Mouse (Mus musculus): ENCODE measurements at regions not wholly inside any gene's neighbourhood (a gene's known extent, or its start where the extent isn't known, plus 50 kb on each side); places are given as distances from the start of the nearest gene placed in this dataset.
A peak's percentile ranks its signal among the peaks of the same experiment; 100 is the strongest.

DNA sequence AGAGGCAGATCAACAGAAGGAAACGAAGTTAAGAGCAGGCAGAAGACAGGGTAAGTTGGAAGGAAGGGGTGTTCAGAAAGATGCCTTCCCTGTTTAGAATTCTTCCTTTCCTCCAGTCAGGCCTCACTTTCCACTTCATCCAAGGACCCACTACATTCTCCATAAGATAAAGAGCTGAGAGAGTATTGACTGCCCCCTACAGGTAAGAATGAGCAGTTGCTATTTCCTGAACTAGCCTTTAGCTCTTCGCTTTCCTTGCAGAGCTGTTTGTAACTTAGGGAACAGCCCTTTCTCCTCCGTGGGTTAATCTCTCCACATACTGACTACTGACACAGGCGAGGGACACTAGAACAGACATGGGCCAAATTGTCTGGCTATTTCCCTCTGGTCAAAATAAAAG, 273.1 kb downstream of the Atp23 start:
- DNase-seq (ENCODE audit: low spot score) = no peak

DNA sequence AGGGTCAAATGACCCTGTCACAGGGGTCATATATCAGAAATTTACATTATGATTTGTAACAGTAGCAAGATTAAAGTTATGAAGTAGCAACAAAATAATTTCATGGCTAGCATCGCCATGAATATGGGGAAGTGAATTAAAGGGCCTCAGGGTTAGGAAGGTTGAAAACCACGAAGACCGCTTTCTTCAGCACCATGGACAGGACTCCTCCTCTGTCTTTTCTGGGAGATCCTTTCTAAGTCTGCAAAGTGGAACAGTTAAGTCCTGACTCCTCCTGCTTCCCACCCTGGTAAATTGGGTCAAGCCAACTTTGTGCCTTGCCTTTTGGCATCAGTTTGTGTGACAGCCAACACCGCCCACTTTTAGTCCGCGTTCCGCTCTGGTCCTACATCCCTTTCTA, 275.7 kb downstream of the Atp23 start:
- DNase-seq (ENCODE audit: low spot score) = no peak

DNA sequence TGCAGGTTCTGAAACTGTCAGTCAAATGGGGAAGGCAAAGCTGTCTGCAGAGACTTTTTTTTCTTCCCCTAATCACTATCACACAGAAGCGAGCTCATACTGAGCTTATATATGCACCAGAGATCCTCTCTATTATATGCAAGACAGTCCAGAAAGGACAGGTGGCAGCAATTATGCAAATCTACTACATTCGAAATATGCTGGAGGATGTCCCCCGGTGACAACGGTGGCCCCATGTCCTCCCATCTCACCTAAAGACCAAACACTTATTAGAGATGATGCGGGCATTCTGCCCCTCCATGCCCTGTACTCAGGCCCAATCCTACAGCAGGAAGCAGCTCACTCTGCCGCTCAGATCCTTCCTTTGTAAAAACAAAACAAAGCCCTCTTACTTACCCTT, 280.4 kb downstream of the Atp23 start:
- no peak for DNase-seq (ENCODE audit: low spot score)

- no peak for DNase-seq (ENCODE audit: low spot score)
These were observed 281.2 kb downstream of the Atp23 start for GRCm38 (mm10) chr10:126619970-126620369.

DNA sequence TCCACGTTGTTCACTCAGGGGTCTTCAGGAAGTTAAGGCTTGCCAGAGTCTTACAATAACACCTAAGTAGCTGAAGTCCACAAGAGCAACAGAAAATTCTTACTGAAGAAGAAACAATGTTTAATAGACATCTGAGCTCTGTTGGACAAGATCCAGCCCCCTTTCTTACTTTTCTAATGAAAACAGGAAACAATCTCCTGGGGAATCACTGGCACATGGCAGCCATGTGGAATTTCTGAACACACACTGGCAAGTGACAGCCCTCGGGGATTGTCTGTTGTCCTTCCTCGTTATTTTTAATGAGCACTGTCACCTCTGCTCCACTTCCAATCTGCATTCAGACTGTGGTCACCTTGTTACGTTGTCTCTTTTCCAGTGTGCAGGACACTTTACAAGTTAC, 288.9 kb downstream of the Atp23 start:
- no peak for DNase-seq (ENCODE audit: low spot score)

DNA sequence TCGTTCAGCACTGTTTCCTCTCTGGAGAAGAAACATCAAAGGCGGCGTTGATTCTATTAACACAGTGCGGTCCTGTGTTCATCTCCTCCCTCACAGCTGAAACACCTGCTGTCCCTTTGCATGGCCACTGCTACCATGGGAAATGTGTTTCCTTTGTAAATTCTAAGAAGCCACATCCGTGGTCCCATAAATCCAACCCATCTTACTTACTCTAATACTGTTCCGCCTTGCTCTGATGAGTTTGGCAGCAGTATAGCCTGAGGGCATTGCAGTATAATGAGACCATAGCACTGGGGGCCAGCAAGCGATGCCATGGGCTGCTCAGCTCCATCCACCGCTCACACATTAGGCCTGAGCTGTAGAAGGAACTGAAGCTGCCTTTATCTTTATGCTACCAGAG, 290.6 kb downstream of the Atp23 start:
- DNase-seq (ENCODE audit: low spot score) = no peak

GRCm38 (mm10) chr10:126599686-126600085, 301.5 kb downstream of the Atp23 start:
- DNase-seq (ENCODE audit: low spot score) = no peak

DNA sequence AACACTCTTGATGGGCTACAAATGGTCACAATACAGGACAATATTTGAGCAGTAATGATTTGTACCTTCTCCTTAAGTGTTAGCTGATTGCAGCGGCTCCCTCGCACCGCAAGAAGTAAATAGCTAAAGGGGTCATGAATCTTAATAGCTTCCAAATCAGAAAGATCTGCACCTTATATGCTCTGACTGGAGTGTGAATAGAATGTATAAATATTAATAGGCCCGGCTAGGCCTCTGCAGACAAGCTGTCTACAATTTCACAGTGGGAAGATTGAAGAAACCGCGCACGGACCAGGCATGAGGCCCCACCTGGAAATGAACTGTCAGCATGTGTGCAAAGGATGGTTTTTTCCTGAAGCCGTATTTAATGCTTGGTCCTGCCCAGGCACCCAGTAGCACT, 333.0 kb downstream of the Atp23 start:
- DNase-seq (ENCODE audit: low spot score) = no peak

GRCm38 (mm10) chr10:126565326-126565725, 335.8 kb downstream of the Atp23 start:
- no peak for DNase-seq (ENCODE audit: low spot score)

GRCm38 (mm10) chr10:126555080-126555479, 346.1 kb downstream of the Atp23 start:
- DNase-seq (ENCODE audit: low spot score) = no peak

GRCm38 (mm10) chr10:126531950-126532349, 369.2 kb downstream of the Atp23 start:
- DNase-seq (ENCODE audit: low spot score) = no peak

- no peak for DNase-seq (ENCODE audit: low spot score)
These were observed 369.8 kb downstream of the Atp23 start for GRCm38 (mm10) chr10:126531368-126531767.

DNA sequence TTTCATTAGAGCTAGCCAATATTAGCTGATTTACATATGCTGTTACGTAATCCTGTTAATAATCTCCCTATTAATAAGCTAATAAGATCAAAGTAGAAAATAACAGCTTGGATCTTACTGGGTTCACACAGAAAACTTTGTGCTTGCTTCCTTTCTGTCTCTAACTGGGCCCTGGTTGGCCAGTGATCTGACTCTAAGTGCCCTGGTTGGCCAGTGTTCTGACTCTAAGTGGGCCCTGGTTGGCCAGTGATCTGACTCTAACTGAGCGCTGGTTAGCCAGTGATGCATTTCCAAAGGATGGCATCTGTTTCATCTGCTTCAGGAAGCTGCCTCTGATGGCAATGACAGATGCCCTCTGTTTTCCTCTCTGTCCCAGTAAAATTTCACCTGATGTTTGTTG, 372.4 kb downstream of the Atp23 start:
- no peak for DNase-seq (ENCODE audit: low spot score)

DNA sequence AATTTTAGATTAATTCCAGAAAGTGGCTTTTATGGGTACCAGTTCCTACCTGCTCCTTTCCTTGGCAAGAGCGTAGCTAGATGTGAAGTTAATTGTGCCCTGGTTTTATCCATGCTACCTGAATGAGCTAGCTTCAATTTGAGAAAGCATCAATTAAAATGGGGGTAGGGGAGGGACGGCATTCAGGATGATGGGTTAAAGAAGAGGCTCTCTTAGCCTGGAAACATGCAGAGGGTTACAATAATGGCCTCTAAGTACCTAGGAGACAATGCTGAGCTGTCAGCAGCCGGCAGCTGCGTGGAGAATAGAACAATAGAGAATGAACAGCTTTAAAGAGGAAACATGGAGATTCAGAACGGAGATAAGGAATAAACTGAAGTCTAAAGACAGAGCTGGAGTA, 375.0 kb downstream of the Atp23 start:
- no peak for DNase-seq (ENCODE audit: low spot score)

- no peak for DNase-seq (ENCODE audit: low spot score)
These were observed 379.0 kb downstream of the Atp23 start for GRCm38 (mm10) chr10:126521836-126522815.

- DNase-seq (ENCODE audit: low spot score) = no peak
These were observed 380.2 kb downstream of the Atp23 start for GRCm38 (mm10) chr10:126520973-126521372.

- DNase-seq (ENCODE audit: low spot score) = no peak
These were observed 388.0 kb downstream of the Atp23 start for GRCm38 (mm10) chr10:126513185-126513584.

DNA sequence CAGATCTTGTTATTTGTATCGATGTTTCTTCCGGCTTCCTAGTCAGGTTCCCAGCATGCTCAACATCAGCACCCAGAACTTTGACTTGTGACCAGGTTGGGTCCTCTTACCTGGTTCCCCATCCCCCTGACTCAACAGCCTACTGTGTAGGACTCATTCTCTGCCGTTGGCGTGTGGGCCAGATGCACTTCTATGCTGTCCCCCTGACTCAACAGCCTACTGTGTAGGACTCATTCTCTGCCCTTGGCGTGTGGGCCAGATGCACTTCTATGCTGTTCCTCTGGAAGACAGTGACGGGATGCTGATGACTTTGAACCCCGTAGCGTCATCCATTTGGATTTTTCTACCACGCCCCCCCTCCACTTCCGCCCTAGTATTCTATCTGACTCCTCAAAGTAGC, 389.6 kb downstream of the Atp23 start:
- peak; percentile 100 for DNase-seq (ENCODE audit: low spot score)

GRCm38 (mm10) chr10:126505988-126506387, 395.2 kb downstream of the Atp23 start:
- DNase-seq (ENCODE audit: low spot score) = no peak

GRCm38 (mm10) chr10:126502013-126502688, 399.0 kb downstream of the Atp23 start:
- DNase-seq (ENCODE audit: low spot score) = no peak

DNA sequence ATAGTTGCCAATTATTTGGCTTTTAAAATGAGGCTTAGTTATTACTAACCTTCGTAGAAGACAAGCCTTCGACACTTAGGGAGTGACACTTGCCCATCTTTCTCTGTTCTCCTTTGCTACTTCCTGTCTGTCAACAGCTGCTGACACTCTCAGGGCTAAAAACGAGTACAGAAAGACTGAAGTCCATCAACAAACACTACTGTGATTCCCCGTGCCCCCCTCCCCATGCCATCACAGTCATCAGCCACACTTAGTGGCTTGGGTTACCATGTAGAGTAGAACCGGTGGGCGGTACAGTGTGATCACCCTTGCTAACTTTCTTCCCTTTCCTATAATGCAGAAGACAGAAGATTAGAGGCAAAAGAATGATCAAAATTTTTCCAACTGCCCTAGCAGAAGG, 402.4 kb downstream of the Atp23 start:
- no peak for DNase-seq (ENCODE audit: low spot score)

GRCm38 (mm10) chr10:126493734-126494133, 407.4 kb downstream of the Atp23 start:
- no peak for DNase-seq (ENCODE audit: low spot score)

DNA sequence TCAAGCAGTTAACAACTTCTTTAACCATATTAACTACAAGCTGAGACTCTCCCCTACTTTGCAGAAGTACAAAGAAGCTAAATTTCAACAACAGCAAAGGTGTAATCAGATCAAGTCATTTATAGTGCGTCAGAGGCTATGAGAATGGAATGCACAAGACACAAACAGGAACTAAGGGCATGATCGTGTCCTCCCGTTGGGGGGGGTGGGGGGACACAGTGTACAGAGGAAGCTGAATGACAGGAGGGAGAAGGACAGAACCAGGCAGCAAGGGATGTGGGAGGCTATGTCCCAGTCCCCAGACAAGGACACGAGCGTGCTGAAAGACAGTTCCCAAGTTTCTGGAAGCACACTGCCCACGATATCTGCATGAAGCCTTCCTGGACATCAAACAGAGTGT, 408.9 kb downstream of the Atp23 start:
- DNase-seq (ENCODE audit: low spot score) = no peak
